Mouse (Mus musculus) MEL (cell line): ENCODE measurements around the gene Podxl. TPM values are rescaled to one million over a fixed set of nuclear protein-coding genes. Genes with fewer than 3 reads are reported as not detected.

Experiments
- DNase-seq: peaks from one replicate; pipeline ENCODE4 v3.0.0; 2011; ENCODE audit warnings: low read depth, low spot score
- H3K27ac ChIP-seq: 2 replicates; pipeline ENCODE4 v1.5.1; 2012; ENCODE audit warnings: low read depth, mild to moderate bottlenecking, control low read depth, low read length, moderate library complexity; ENCODE audit not compliant: control insufficient read depth
- H3K27me3 ChIP-seq, 2 experiments: fragments of 150-350 bp in 1 of 2; sonication (generic) in 1 of 2; 2 replicates each; pipeline ENCODE4 v1.6.1; 2012; ENCODE audit warnings: low read length in 2 of 2, mild to moderate bottlenecking in 2 of 2, improper control_type of control experiment in 1 of 2, moderate library complexity in 1 of 2; ENCODE audit not compliant: insufficient read depth in 2 of 2, control insufficient read depth in 1 of 2
- H3K36me3 ChIP-seq, 2 experiments: 2 replicates each; pipeline ENCODE4 v1.6.1; 2012 to 2014; ENCODE audit warnings: low read length in 2 of 2, improper control_type of control experiment in 1 of 2, inconsistent platforms in 1 of 2, mild to moderate bottlenecking in 1 of 2; ENCODE audit not compliant: insufficient read depth in 2 of 2, control insufficient read depth in 1 of 2
- H3K4me1 ChIP-seq, 2 experiments: fragments of 150-350 bp in 1 of 2; sonication (generic) in 1 of 2; 2 replicates each; pipeline ENCODE4 v1.6.1; 2012; ENCODE audit warnings: low read length in 2 of 2, improper control_type of control experiment in 1 of 2, mild to moderate bottlenecking in 1 of 2; ENCODE audit not compliant: insufficient read depth in 2 of 2, control insufficient read depth in 1 of 2
- H3K4me3 ChIP-seq, 2 experiments: fragments of 150-350 bp in 1 of 2; sonication (generic) in 1 of 2; 2 replicates each; pipeline ENCODE4 v1.5.1; 2012; ENCODE audit warnings: low read depth in 2 of 2, low read length in 2 of 2, mild to moderate bottlenecking in 2 of 2, moderate library complexity in 2 of 2, control low read depth in 1 of 2, improper control_type of control experiment in 1 of 2; ENCODE audit not compliant: control insufficient read depth in 1 of 2, insufficient read depth in 1 of 2
- H3K79me2 ChIP-seq: 2 replicates; pipeline ENCODE4 v1.6.1; 2012; ENCODE audit warnings: mild to moderate bottlenecking, low read length, moderate library complexity; ENCODE audit not compliant: control insufficient read depth, poor library complexity, insufficient read depth
- H3K9ac ChIP-seq: 2 replicates; pipeline ENCODE4 v1.6.1; 2012; ENCODE audit warnings: low read depth, mild to moderate bottlenecking, control low read depth, low read length, moderate library complexity; ENCODE audit not compliant: control insufficient read depth, poor library complexity, severe bottlenecking
- H3K9me3 ChIP-seq: fragments of 150-350 bp; sonication (generic); replicated peaks from 2 replicates; pipeline ENCODE4 v1.6.1; 2012; ENCODE audit warnings: mild to moderate bottlenecking, low read length, improper control_type of control experiment, moderate library complexity; ENCODE audit not compliant: insufficient read depth
- BHLHE40 ChIP-seq: IDR thresholded peaks from 2 replicates; pipeline ENCODE4 v1.6.1; 2012; ENCODE audit warnings: low read depth, mild to moderate bottlenecking, inconsistent platforms, low read length, improper control_type of control experiment, borderline replicate concordance
- CTCF ChIP-seq, 3 experiments: IDR thresholded peaks in 2 of 3; conservative IDR thresholded peaks in 1 of 3; 2 replicates each; pipeline ENCODE4 v1.5.1; 2011 to 2012; ENCODE audit warnings: low read length in 3 of 3, low read depth in 2 of 3, mild to moderate bottlenecking in 2 of 3, improper control_type of control experiment in 1 of 3, inconsistent platforms in 1 of 3, mixed read lengths in 1 of 3, moderate library complexity in 1 of 3; ENCODE audit not compliant: control insufficient read depth in 1 of 3, insufficient read depth in 1 of 3, poor library complexity in 1 of 3, severe bottlenecking in 1 of 3
- ELF1 ChIP-seq: IDR thresholded peaks from 2 replicates; pipeline ENCODE4 v1.6.1; 2014; ENCODE audit warnings: low read depth, mild to moderate bottlenecking, inconsistent platforms, low read length, improper control_type of control experiment, moderate library complexity
- EP300 ChIP-seq, 2 experiments: IDR thresholded peaks; 2 replicates each; pipeline ENCODE4 v1.6.1; 2011; ENCODE audit warnings: improper control_type of control experiment in 2 of 2, low read length in 2 of 2, low read depth in 1 of 2, mild to moderate bottlenecking in 1 of 2
- ETS1 ChIP-seq: IDR thresholded peaks from 2 replicates; pipeline ENCODE4 v1.6.1; 2012; ENCODE audit warnings: low read depth, mild to moderate bottlenecking, inconsistent platforms, low read length, improper control_type of control experiment, moderate library complexity
- GABPA ChIP-seq: IDR thresholded peaks from 2 replicates; pipeline ENCODE4 v1.6.1; 2012; ENCODE audit warnings: low read depth, mild to moderate bottlenecking, inconsistent platforms, low read length, improper control_type of control experiment, moderate library complexity
- GATA1 ChIP-seq: IDR thresholded peaks from 2 replicates; pipeline ENCODE4 v1.6.1; 2011; ENCODE audit warnings: low read depth, low read length, improper control_type of control experiment
- HCFC1 ChIP-seq: IDR thresholded peaks from 2 replicates; pipeline ENCODE4 v1.6.1; 2012; ENCODE audit warnings: low read depth, mild to moderate bottlenecking, inconsistent platforms, low read length, improper control_type of control experiment, moderate library complexity
- JUND ChIP-seq: IDR thresholded peaks from 2 replicates; pipeline ENCODE4 v1.6.1; 2011; ENCODE audit warnings: low read depth, mild to moderate bottlenecking, improper control_type of control experiment, low read length
- MAX ChIP-seq: IDR thresholded peaks from 2 replicates; pipeline ENCODE4 v1.6.1; 2011; ENCODE audit warnings: low read length, improper control_type of control experiment
- MAZ ChIP-seq: IDR thresholded peaks from 2 replicates; pipeline ENCODE4 v1.6.1; 2012; ENCODE audit warnings: low read depth, mild to moderate bottlenecking, inconsistent platforms, low read length, improper control_type of control experiment
- MEF2A ChIP-seq: IDR thresholded peaks from 2 replicates; pipeline ENCODE4 v1.6.1; 2014; ENCODE audit warnings: low read depth, mild to moderate bottlenecking, inconsistent platforms, low read length, improper control_type of control experiment; ENCODE audit not compliant: poor library complexity, insufficient replicate concordance, severe bottlenecking; ENCODE audit errors: extremely low read depth
- MYB ChIP-seq: IDR thresholded peaks from 2 replicates; pipeline ENCODE4 v1.6.1; 2011; ENCODE audit warnings: mild to moderate bottlenecking, low read depth, low read length, improper control_type of control experiment
- MYC ChIP-seq: IDR thresholded peaks from 2 replicates; pipeline ENCODE4 v1.6.1; 2011; ENCODE audit warnings: low read depth, mild to moderate bottlenecking, low read length, improper control_type of control experiment, moderate library complexity
- POLR2A ChIP-seq, 2 experiments: IDR thresholded peaks; 2 replicates each; pipeline ENCODE4 v1.6.1; 2011 to 2012; ENCODE audit warnings: low read length in 2 of 2, mild to moderate bottlenecking in 2 of 2, control low read depth in 1 of 2, improper control_type of control experiment in 1 of 2, low read depth in 1 of 2, moderate library complexity in 1 of 2; ENCODE audit not compliant: control insufficient read depth in 1 of 2, insufficient read depth in 1 of 2, poor library complexity in 1 of 2
- POLR2AphosphoS5 ChIP-seq: IDR thresholded peaks from 2 replicates; pipeline ENCODE4 v1.6.1; 2012; ENCODE audit warnings: low read depth, borderline replicate concordance, mild to moderate bottlenecking, inconsistent platforms, low read length, moderate library complexity, mixed read lengths
- SMC3 ChIP-seq: IDR thresholded peaks from 2 replicates; pipeline ENCODE4 v1.6.1; 2011; ENCODE audit warnings: low read depth, low read length, improper control_type of control experiment
- TAL1 ChIP-seq: IDR thresholded peaks from 2 replicates; pipeline ENCODE4 v1.6.1; 2012; ENCODE audit warnings: mild to moderate bottlenecking, inconsistent platforms, low read length, moderate library complexity, mixed read lengths
- TBP ChIP-seq: IDR thresholded peaks from 2 replicates; pipeline ENCODE4 v1.8.0; 2011; ENCODE audit warnings: low read depth, low read length, improper control_type of control experiment
- TCF12 ChIP-seq: IDR thresholded peaks from 2 replicates; pipeline ENCODE4 v1.6.1; 2014; ENCODE audit warnings: low read depth, mild to moderate bottlenecking, inconsistent platforms, low read length, improper control_type of control experiment, moderate library complexity
- UBTF ChIP-seq: IDR thresholded peaks from 2 replicates; pipeline ENCODE4 v1.6.1; 2012; ENCODE audit warnings: low read depth, mild to moderate bottlenecking, inconsistent platforms, low read length, improper control_type of control experiment, moderate library complexity, borderline replicate concordance; ENCODE audit not compliant: insufficient read depth
- polyA plus RNA-seq, 2 experiments: library from polyadenylated mRNA; stranded (reverse) in 1 of 2; unstranded in 1 of 2; fragments of >175 nt in 1 of 2; fragments of >200 nt in 1 of 2; gene quantifications; 2 replicates each; pipeline versions ENCODE4 v1.2.1 to v1.2.4; 2012; ENCODE audit warnings: low replicate concordance in 2 of 2, low read depth in 1 of 2; ENCODE audit not compliant: insufficient read length in 2 of 2, insufficient read depth in 1 of 2, missing spikeins in 1 of 2
- total RNA-seq: library from RNA; depleted of rRNA; stranded (reverse); fragments of 300-350 nt; gene quantifications from 2 replicates; pipeline ENCODE4 v1.2.3, GENCODE M21; 2012

Podxl gene
- total and polyA plus RNA-seq, 3 experiments: 19.1 to 40.8 TPM; not detected in 1

DNA sequence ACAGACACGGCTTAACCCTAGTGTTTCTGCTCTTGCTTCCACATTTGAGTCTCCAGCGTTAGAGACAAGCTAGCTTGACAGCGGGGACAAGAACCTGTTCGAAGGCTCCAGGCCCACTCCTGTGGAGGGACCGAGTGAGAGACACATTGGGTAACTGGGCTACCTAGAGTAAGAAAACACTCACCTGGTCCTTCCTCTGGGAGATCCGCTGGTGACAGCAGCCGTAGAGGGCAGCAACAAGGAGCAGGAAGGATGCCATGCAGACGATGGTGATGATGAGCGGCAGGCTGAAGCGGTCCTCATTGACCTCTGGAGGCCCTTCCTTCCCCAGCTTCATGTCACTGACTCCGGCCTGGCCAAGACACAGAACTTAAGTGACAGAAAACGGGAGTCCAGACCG is 39.7 kb downstream of the Podxl start:
- H3K27ac ChIP-seq: no peak overlapping the region
- DNase-seq: no peak
- TF ChIP-seq POLR2AphosphoS5: no peak
- no peaks in the 10 kb centered on the region for H3K9me3 ChIP-seq
- no peak overlapping the region for H3K4me3 ChIP-seq
- no peaks in the 10 kb centered on the region for H3K79me2 ChIP-seq
- no peak overlapping the region for H3K9ac ChIP-seq
- H3K27me3 ChIP-seq: no peaks in the 10 kb centered on the region
- peaks cover 0 to 7% of the 10 kb centered on the region in 2 experiments; a peak in 2 of 4 replicates for H3K36me3 ChIP-seq
- peaks cover 0 to 10% of the 10 kb centered on the region in 2 experiments; a peak in 2 of 4 replicates for H3K4me1 ChIP-seq

- TF ChIP-seq MAX (no peak), BHLHE40 (no peak), ETS1 (no peak), TCF12 (no peak), EP300 (IDR thresholded peaks at IDR 0.05; ENCODE audit: low read depth in 1 of 2, low read length in 2 of 2) (no peak), ELF1 (no peak), HCFC1 (no peak)
- TF ChIP-seq, all 39 proteins: peak for 0
- peaks cover under 1 to 15% of the 10 kb centered on the region in 2 experiments; a peak in 3 of 4 replicates for H3K4me1 ChIP-seq
Measured at GRCm38 (mm10) chr6:31523657-31524056, 40.1 kb downstream of the Podxl start.

GRCm38 (mm10) chr6:31523039-31523438 is 40.7 kb downstream of the Podxl start:
- no peak for TF ChIP-seq JUND
- no peak for TF ChIP-seq SMC3
- no peak for TF ChIP-seq MAZ
- no peak for TF ChIP-seq CTCF (IDR thresholded peaks at IDR 0.05 in 2 of 3, conservative IDR thresholded peaks at IDR 0.05 in 1 of 3; ENCODE audit: control insufficient read depth in 1 of 3, insufficient read depth in 1 of 3, low read depth in 2 of 3, low read length in 3 of 3, poor library complexity in 1 of 3, severe bottlenecking in 1 of 3)
- TF ChIP-seq MEF2A: no peak
- TF ChIP-seq UBTF: no peak
- no peak for TF ChIP-seq MYB
- TF ChIP-seq POLR2A (IDR thresholded peaks at IDR 0.05; ENCODE audit: control insufficient read depth in 1 of 2, insufficient read depth in 1 of 2, low read depth in 1 of 2, low read length in 2 of 2, poor library complexity in 1 of 2): no peak
- TF ChIP-seq TBP: no peak
- no peak for TF ChIP-seq GATA1
- no peak for TF ChIP-seq ETS1
- no peak for TF ChIP-seq GABPA
- TF ChIP-seq TAL1: no peak
- no peak for TF ChIP-seq MYC
- peaks cover 2 to 19% of the 10 kb centered on the region in 2 experiments; a peak in 3 of 4 replicates for H3K4me1 ChIP-seq
- no peaks in the 10 kb centered on the region for H3K79me2 ChIP-seq
- H3K36me3 ChIP-seq: peaks cover 0 to 13% of the 10 kb centered on the region in 2 experiments; a peak in 2 of 4 replicates
- H3K9me3 ChIP-seq: no peaks in the 10 kb centered on the region
- H3K4me3 ChIP-seq: no peak overlapping the region
- no peak overlapping the region for H3K9ac ChIP-seq
- no peak overlapping the region for H3K27ac ChIP-seq
- no peak for DNase-seq
- H3K27me3 ChIP-seq: no peaks in the 10 kb centered on the region

More at GRCm38 (mm10) chr6:31523657-31524056, 40.1 kb downstream of the Podxl start:
- Histone ChIP-seq H3K27ac (no peak overlapping the region), H3K9me3 (no peaks in the 10 kb centered on the region), H3K36me3 (peaks cover 0 to 8% of the 10 kb centered on the region in 2 experiments; a peak in 2 of 4 replicates), H3K27me3 (no peaks in the 10 kb centered on the region), H3K79me2 (no peaks in the 10 kb centered on the region), H3K4me3 (no peak overlapping the region), H3K9ac (no peak overlapping the region)
- no peak for DNase-seq
